Mouse (Mus musculus) spleen, postnatal 36 days (tissue): ENCODE results near the gene Pum2.
A peak's percentile ranks its signal among the peaks of the same experiment; 100 is the strongest.

Source experiments
- DNase-seq, 2 experiments: peaks; one replicate each; pipeline ENCODE4 v3.0.0; 2022; ENCODE audit warnings: low spot score in 2 of 2, mixed read lengths in 1 of 2

Gene Pum2

GRCm38 (mm10) chr12:8761058-8761457 is 87.1 kb downstream of the Pum2 start:
- no peak for DNase-seq

- DNase-seq, result no peak
Observed at GRCm38 (mm10) chr12:8762667-8763066, 88.7 kb downstream of the Pum2 start.

GRCm38 (mm10) chr12:8764221-8764930 is 90.4 kb downstream of the Pum2 start:
- DNase-seq, result no peak

- DNase-seq, result peak; percentile 48 to 58
Observed at GRCm38 (mm10) chr12:8770946-8771843, 97.3 kb downstream of the Pum2 start, which contains the start of gene Sdc1. Sdc1 (plus strand) TSS chr12:8771323.

- no peak for DNase-seq
Observed at GRCm38 (mm10) chr12:8771844-8772380, 98.0 kb downstream of the Pum2 start.

- DNase-seq, result peak; percentile 39 to 44
Observed at GRCm38 (mm10) chr12:8772451-8773143, 98.7 kb downstream of the Pum2 start.

- DNase-seq, result no peak
Observed at GRCm38 (mm10) chr12:8773336-8773735, 99.4 kb downstream of the Pum2 start.

GRCm38 (mm10) chr12:8774183-8774582 is 100.2 kb downstream of the Pum2 start:
- no peak for DNase-seq

- no peak for DNase-seq
Observed at GRCm38 (mm10) chr12:8776206-8776605, 102.3 kb downstream of the Pum2 start.

GRCm38 (mm10) chr12:8776741-8777140 is 102.8 kb downstream of the Pum2 start:
- no peak for DNase-seq

GRCm38 (mm10) chr12:8778106-8778505 is 104.2 kb downstream of the Pum2 start:
- DNase-seq, result no peak

GRCm38 (mm10) chr12:8779851-8780250 is 105.9 kb downstream of the Pum2 start:
- DNase-seq, result no peak

- DNase-seq, result no peak
Observed at GRCm38 (mm10) chr12:8781121-8781520, 107.2 kb downstream of the Pum2 start.

- no peak for DNase-seq
Observed at GRCm38 (mm10) chr12:8781681-8782378, 107.9 kb downstream of the Pum2 start.

GRCm38 (mm10) chr12:8782565-8782964 is 108.6 kb downstream of the Pum2 start:
- no peak for DNase-seq

GRCm38 (mm10) chr12:8784189-8784588 is 110.3 kb downstream of the Pum2 start:
- DNase-seq, result no peak

- DNase-seq, result no peak
Observed at GRCm38 (mm10) chr12:8786476-8786875, 112.5 kb downstream of the Pum2 start.

GRCm38 (mm10) chr12:8786984-8787730 is 113.2 kb downstream of the Pum2 start:
- no peak for DNase-seq

- DNase-seq, result no peak
Observed at GRCm38 (mm10) chr12:8788469-8788868, 114.5 kb downstream of the Pum2 start.

GRCm38 (mm10) chr12:8790615-8791014 is 116.7 kb downstream of the Pum2 start:
- DNase-seq, result no peak
